Mouse (Mus musculus): ENCODE data around the gene Jmjd6. TPM values are rescaled to one million over a fixed set of nuclear protein-coding genes. Genes with fewer than 3 reads are reported as not detected.
A peak's percentile ranks its signal among the peaks of the same experiment; 100 is the strongest.
"Not testable (repeated sequence)": the region's sequence is repeated elsewhere in the genome, so short reads cannot be mapped to it uniquely, and the experiment has no call there.

Jmjd6 gene
- polyA plus RNA-seq, 1 experiment from 2014 or later = 102 TPM

- not testable (repeated sequence) for H3K27ac ChIP-seq (replicated peaks); DNase-seq (ENCODE audit: low spot score); H3K27me3 ChIP-seq (ENCODE audit: low read depth, poor library complexity, severe bottlenecking); H3K9me3 ChIP-seq (replicated peaks); H3K4me3 ChIP-seq
- peaks cover 34% of the 10 kb centered on the region for H3K4me1 ChIP-seq
- 79% methylated on average over 2 of the region's 2 CpGs for WGBS
- H3K36me3 ChIP-seq = peaks cover 61% of the 10 kb centered on the region
Observed at GRCm38 (mm10) chr11:116848877-116849178, 5.6 kb upstream of the Jmjd6 start.

- Histone ChIP-seq H3K4me1 (peaks cover 36% of the 10 kb centered on the region), H3K27me3 (ENCODE audit: low read depth, poor library complexity, severe bottlenecking) (no peaks in the 10 kb centered on the region), H3K4me3 (no peak overlapping the region), H3K27ac (replicated peaks) (no peak overlapping the region), H3K9me3 (replicated peaks) (no peaks in the 10 kb centered on the region), H3K36me3 (peaks cover 61% of the 10 kb centered on the region)
- 86% methylated on average over 5 of the region's 5 CpGs for WGBS
- DNase-seq (ENCODE audit: low spot score) = no peak
Observed at GRCm38 (mm10) chr11:116848086-116848876, 5.0 kb upstream of the Jmjd6 start.

- Histone ChIP-seq H3K4me3 (no peak overlapping the region), H3K4me1 (peaks cover 41% of the 10 kb centered on the region), H3K9me3 (replicated peaks) (no peaks in the 10 kb centered on the region), H3K27ac (replicated peaks) (no peak overlapping the region), H3K36me3 (peaks cover 61% of the 10 kb centered on the region), H3K27me3 (ENCODE audit: low read depth, poor library complexity, severe bottlenecking) (no peaks in the 10 kb centered on the region)
- WGBS = 94% methylated on average over 3 of the region's 3 CpGs
- DNase-seq (ENCODE audit: low spot score) = no peak
Observed at GRCm38 (mm10) chr11:116847187-116848085, 4.2 kb upstream of the Jmjd6 start.

GRCm38 (mm10) chr11:116846593-116847181, 3.4 kb upstream of the Jmjd6 start:
- Histone ChIP-seq H3K9me3 (replicated peaks) (no peaks in the 10 kb centered on the region), H3K27me3 (ENCODE audit: low read depth, poor library complexity, severe bottlenecking) (no peaks in the 10 kb centered on the region), H3K4me1 (peaks cover 49% of the 10 kb centered on the region), H3K27ac (replicated peaks) (no peak overlapping the region), H3K36me3 (peaks cover 54% of the 10 kb centered on the region), H3K4me3 (no peak overlapping the region)
- no peak for DNase-seq (ENCODE audit: low spot score)
- WGBS = 79% methylated on average over 4 of the region's 4 CpGs

- peak; percentile 70 for DNase-seq (ENCODE audit: low spot score)
- Histone ChIP-seq H3K9me3 (replicated peaks) (no peaks in the 10 kb centered on the region), H3K4me3 (peak overlapping the region; percentile 92), H3K36me3 (peaks cover 54% of the 10 kb centered on the region), H3K27me3 (ENCODE audit: low read depth, poor library complexity, severe bottlenecking) (no peaks in the 10 kb centered on the region), H3K27ac (replicated peaks) (peak overlapping the region; percentile 98), H3K4me1 (peaks cover 66% of the 10 kb centered on the region)
- under 1% methylated on average over 73 of the region's 73 CpGs for WGBS
Observed at GRCm38 (mm10) chr11:116842531-116843260, 553 bp downstream of the Jmjd6 start.

- 87% methylated on average over 4 of the region's 4 CpGs for WGBS
- DNase-seq (ENCODE audit: low spot score) = no peak
- peak overlapping the region; percentile 92 for H3K4me3 ChIP-seq
- H3K27me3 ChIP-seq (ENCODE audit: low read depth, poor library complexity, severe bottlenecking) = no peaks in the 10 kb centered on the region
- H3K36me3 ChIP-seq = peaks cover 60% of the 10 kb centered on the region
- H3K4me1 ChIP-seq = peaks cover 62% of the 10 kb centered on the region
- H3K9me3 ChIP-seq (replicated peaks) = no peaks in the 10 kb centered on the region
- 0 out of 2 replicates have a peak overlapping the region, but pooled peaks have one; percentile 2 for H3K27ac ChIP-seq (replicated peaks)
Observed at GRCm38 (mm10) chr11:116840748-116841147, 2.5 kb downstream of the Jmjd6 start.

GRCm38 (mm10) chr11:116839601-116840000, 3.6 kb downstream of the Jmjd6 start:
- DNase-seq (ENCODE audit: low spot score) = no peak
- Histone ChIP-seq H3K9me3 (replicated peaks) (no peaks in the 10 kb centered on the region), H3K36me3 (peaks cover 72% of the 10 kb centered on the region), H3K27ac (replicated peaks) (0 out of 2 replicates have a peak overlapping the region, but pooled peaks have one; percentile 33), H3K4me3 (no peak overlapping the region), H3K4me1 (peaks cover 52% of the 10 kb centered on the region), H3K27me3 (ENCODE audit: low read depth, poor library complexity, severe bottlenecking) (no peaks in the 10 kb centered on the region)
- 81% methylated on average over 7 of the region's 7 CpGs for WGBS

GRCm38 (mm10) chr11:116838936-116839335, 4.3 kb downstream of the Jmjd6 start:
- Histone ChIP-seq H3K4me3 (no peak overlapping the region), H3K9me3 (replicated peaks) (no peaks in the 10 kb centered on the region), H3K27ac (replicated peaks) (no peak overlapping the region; the same call in 1 of the 2 replicates), H3K4me1 (peaks cover 46% of the 10 kb centered on the region), H3K36me3 (peaks cover 78% of the 10 kb centered on the region), H3K27me3 (ENCODE audit: low read depth, poor library complexity, severe bottlenecking) (no peaks in the 10 kb centered on the region)
- no peak for DNase-seq (ENCODE audit: low spot score)
- WGBS = 93% methylated on average over 14 of the region's 14 CpGs

GRCm38 (mm10) chr11:116837441-116837840, 5.8 kb downstream of the Jmjd6 start:
- Histone ChIP-seq H3K27ac (replicated peaks) (no peak overlapping the region), H3K27me3 (ENCODE audit: low read depth, poor library complexity, severe bottlenecking) (no peaks in the 10 kb centered on the region), H3K9me3 (replicated peaks) (no peaks in the 10 kb centered on the region), H3K4me3 (no peak overlapping the region), H3K4me1 (peaks cover 46% of the 10 kb centered on the region), H3K36me3 (peaks cover 93% of the 10 kb centered on the region)
- WGBS = 93% methylated on average over 10 of the region's 10 CpGs
- no peak for DNase-seq (ENCODE audit: low spot score)

GRCm38 (mm10) chr11:116836283-116836682, 7.0 kb downstream of the Jmjd6 start:
- Histone ChIP-seq H3K4me3 (no peak overlapping the region), H3K9me3 (replicated peaks) (no peaks in the 10 kb centered on the region), H3K4me1 (peaks cover 37% of the 10 kb centered on the region), H3K27ac (replicated peaks) (no peak overlapping the region), H3K36me3 (peaks cover 90% of the 10 kb centered on the region), H3K27me3 (ENCODE audit: low read depth, poor library complexity, severe bottlenecking) (no peaks in the 10 kb centered on the region)
- DNase-seq (ENCODE audit: low spot score) = no peak
- WGBS = 88% methylated on average over 4 of the region's 4 CpGs

- DNase-seq (ENCODE audit: low spot score) = no peak
- Histone ChIP-seq H3K27ac (replicated peaks) (no peak overlapping the region), H3K4me3 (no peak overlapping the region), H3K36me3 (peaks cover 85% of the 10 kb centered on the region), H3K4me1 (peaks cover 24% of the 10 kb centered on the region), H3K9me3 (replicated peaks) (no peaks in the 10 kb centered on the region), H3K27me3 (ENCODE audit: low read depth, poor library complexity, severe bottlenecking) (no peaks in the 10 kb centered on the region)
- WGBS = 98% methylated on average over 1 of the region's 1 CpGs
Observed at GRCm38 (mm10) chr11:116834954-116835353, 8.3 kb downstream of the Jmjd6 start.

GRCm38 (mm10) chr11:116832172-116832685, 11.0 kb downstream of the Jmjd6 start:
- WGBS = 23% methylated on average over 4 of the region's 4 CpGs
- no peak for DNase-seq (ENCODE audit: low spot score)
- Histone ChIP-seq H3K4me1 (peaks cover 37% of the 10 kb centered on the region), H3K27ac (replicated peaks) (0 out of 2 replicates have a peak overlapping the region, but pooled peaks have one; percentile 18), H3K36me3 (peaks cover 58% of the 10 kb centered on the region), H3K9me3 (replicated peaks) (no peaks in the 10 kb centered on the region), H3K4me3 (no peak overlapping the region), H3K27me3 (ENCODE audit: low read depth, poor library complexity, severe bottlenecking) (no peaks in the 10 kb centered on the region)
